Mouse (Mus musculus) cerebellum, adult 9-10 months (tissue): ENCODE data around the gene Rbm43.

ENCODE experiments used
- DNase-seq: peaks from one replicate; pipeline ENCODE4 v3.0.0; 2022

Rbm43 gene

GRCm38 (mm10) chr2:51934574-51935334, at the start of gene Rbm43:
Gene Rbm43, minus strand, starts transcription at chr2:51935163.
- peak; percentile 79 for DNase-seq

GRCm38 (mm10) chr2:51982288-51982687, 47.3 kb upstream of the Rbm43 start:
- DNase-seq = no peak

GRCm38 (mm10) chr2:51981630-51982029, 46.7 kb upstream of the Rbm43 start:
- DNase-seq = no peak

- peak; percentile 38 for DNase-seq
Observed at GRCm38 (mm10) chr2:51973410-51973968, 38.5 kb upstream of the Rbm43 start, which contains the start of gene Nmi. Gene Nmi, minus strand, starts transcription at chr2:51973494.

GRCm38 (mm10) chr2:51972641-51973409, 37.9 kb upstream of the Rbm43 start:
- DNase-seq = peak; percentile 52

- DNase-seq = peak; percentile 25
Observed at GRCm38 (mm10) chr2:51972142-51972541, 37.2 kb upstream of the Rbm43 start.

GRCm38 (mm10) chr2:51970897-51971296, 35.9 kb upstream of the Rbm43 start:
- DNase-seq = no peak

GRCm38 (mm10) chr2:51967288-51967687, 32.3 kb upstream of the Rbm43 start:
- DNase-seq = no peak

GRCm38 (mm10) chr2:51953648-51954204, 18.8 kb upstream of the Rbm43 start:
- DNase-seq = no peak

GRCm38 (mm10) chr2:51950876-51951275, 15.9 kb upstream of the Rbm43 start:
- no peak for DNase-seq

GRCm38 (mm10) chr2:51948105-51948830, 13.3 kb upstream of the Rbm43 start:
- no peak for DNase-seq

- DNase-seq = no peak
Observed at GRCm38 (mm10) chr2:51945812-51946211, 10.8 kb upstream of the Rbm43 start.

GRCm38 (mm10) chr2:51941832-51942231, 6.9 kb upstream of the Rbm43 start:
- DNase-seq = no peak

GRCm38 (mm10) chr2:51938750-51939149, 3.8 kb upstream of the Rbm43 start:
- DNase-seq = no peak

- DNase-seq = no peak
Observed at GRCm38 (mm10) chr2:51937004-51937403, 2.0 kb upstream of the Rbm43 start.

- DNase-seq = no peak
Observed at GRCm38 (mm10) chr2:51936585-51936984, 1.6 kb upstream of the Rbm43 start.

GRCm38 (mm10) chr2:51935921-51936320, 958 bp upstream of the Rbm43 start:
- DNase-seq = no peak

- DNase-seq = peak; percentile 31
Observed at GRCm38 (mm10) chr2:51933341-51934134, 1.4 kb downstream of the Rbm43 start.

- DNase-seq = no peak
Observed at GRCm38 (mm10) chr2:51931241-51931640, 3.7 kb downstream of the Rbm43 start.

- peak; percentile 79 for DNase-seq
Observed at GRCm38 (mm10) chr2:51914944-51915680, 19.9 kb downstream of the Rbm43 start.

- no peak for DNase-seq
Observed at GRCm38 (mm10) chr2:51914532-51914931, 20.4 kb downstream of the Rbm43 start.
